Mouse (Mus musculus): ENCODE data around the gene Gm4491. TPM values are rescaled to one million over a fixed set of nuclear protein-coding genes. Genes with fewer than 3 reads are reported as not detected.

Gene Gm4491
- polyA plus RNA-seq, 1 experiment from 2014 or later, result not detected

GRCm38 (mm10) chr14:57066053-57066452, 49.6 kb downstream of the Gm4491 start:
- Histone ChIP-seq H3K27ac (ENCODE audit: low read depth, low read length) (no peak overlapping the region), H3K36me3 (ENCODE audit: control insufficient read depth, insufficient read depth, low read length) (no peaks in the 10 kb centered on the region), H3K4me1 (replicated peaks; ENCODE audit: control insufficient read depth, insufficient read depth, low read length) (no peaks in the 10 kb centered on the region), H3K9ac (ENCODE audit: low read depth, low read length) (no peak overlapping the region), H3K9me3 (ENCODE audit: control insufficient read depth, low read length) (no peaks in the 10 kb centered on the region), H3K4me3 (ENCODE audit: low read depth, low read length) (no peak overlapping the region), H3K27me3 (ENCODE audit: control insufficient read depth, insufficient read depth, low read length) (no peaks in the 10 kb centered on the region), H3K4me2 (replicated peaks; ENCODE audit: low read depth, low read length) (no peak overlapping the region)
- no peak for ATAC-seq (ENCODE audit: low FRiP score)
- no peak for DNase-seq (ENCODE audit: low spot score)

Other genes starting within 250 kb of the Gm4491 start
- gene Zmym2, start 229.2 kb downstream of the Gm4491 start, polyA plus RNA-seq (2014; fragmentation: Nextera tagmentation; extraction: Ambion mirVana), result 60.1 and 74.4 TPM in 2 replicates
- not detected in 2 replicates for gene Gja3, start 57.8 kb downstream of the Gm4491 start, polyA plus RNA-seq (2014; fragmentation: Nextera tagmentation; extraction: Ambion mirVana)
- gene Gjb2, start 11.2 kb downstream of the Gm4491 start, polyA plus RNA-seq (2014; fragmentation: Nextera tagmentation; extraction: Ambion mirVana), result 21.1 and 34.3 TPM in 2 replicates
- gene Gjb6, start 17.7 kb upstream of the Gm4491 start, polyA plus RNA-seq (2014; fragmentation: Nextera tagmentation; extraction: Ambion mirVana), result 5.8 and 6.5 TPM in 2 replicates

Data from hindbrain, embryonic 11.5 days (tissue).